Mouse (Mus musculus): ENCODE results near the gene Pdilt.

The Pdilt gene

GRCm38 (mm10) chr7:119511143-119511542 is 12.1 kb downstream of the Pdilt start:
- DNase-seq (ENCODE audit: low spot score): no peak

DNA sequence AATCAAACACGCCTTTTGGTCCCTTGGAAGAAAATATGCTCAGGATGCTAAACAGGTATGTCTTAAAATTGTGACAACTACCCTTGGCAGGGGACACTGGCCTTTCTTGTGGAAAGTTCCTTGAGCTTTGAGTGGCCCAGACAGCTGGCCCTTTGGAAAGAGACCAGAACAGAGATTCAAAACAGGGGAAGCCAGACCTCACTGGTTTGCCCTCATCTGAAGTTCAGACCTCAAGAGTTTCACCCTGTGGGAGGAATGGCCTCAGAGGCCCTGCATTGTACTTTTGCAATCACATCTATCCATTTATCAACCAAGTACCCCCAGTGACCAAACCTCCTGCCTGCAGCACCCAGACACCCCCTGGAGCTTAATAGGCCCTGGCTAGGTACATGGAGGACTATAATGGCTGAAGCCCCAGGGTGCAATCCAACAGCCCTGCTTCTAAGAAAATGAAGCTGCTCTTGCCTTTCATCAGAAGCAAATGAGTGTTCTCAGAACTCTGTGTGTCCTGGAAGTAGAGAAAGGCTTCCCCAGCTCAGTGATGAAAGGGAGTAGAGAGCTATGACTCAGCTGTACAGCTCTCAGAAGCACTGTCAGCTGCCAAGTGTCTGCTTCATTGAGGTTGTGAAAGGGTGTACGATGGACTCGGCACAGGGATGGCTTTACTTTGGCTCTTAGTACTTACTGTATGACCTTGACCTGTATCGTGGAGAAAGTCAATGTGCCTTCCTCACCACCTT is 33.1 kb downstream of the Pdilt start:
- DNase-seq (ENCODE audit: low spot score): no peak

DNA sequence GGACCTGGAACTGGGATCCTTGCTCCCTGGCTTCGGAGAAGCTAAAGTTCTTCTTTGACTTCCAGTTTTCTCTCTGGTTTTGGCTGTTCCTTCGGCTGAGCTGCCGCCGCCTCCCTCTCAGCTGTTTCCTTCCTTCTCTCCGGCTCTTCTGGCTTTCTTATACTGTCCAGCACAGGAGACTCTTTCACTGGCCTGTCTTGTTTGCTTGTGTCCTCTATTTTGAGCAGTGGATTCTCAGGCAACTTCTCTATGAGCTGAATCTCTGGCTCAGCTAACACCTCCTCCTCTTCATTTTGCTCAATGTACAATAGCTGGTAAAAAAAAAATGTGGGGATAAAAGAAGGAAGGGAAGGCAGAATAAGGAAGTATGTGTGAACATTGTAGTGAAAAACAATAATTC is 36.6 kb downstream of the Pdilt start:
- no peak for DNase-seq (ENCODE audit: low spot score)

DNA sequence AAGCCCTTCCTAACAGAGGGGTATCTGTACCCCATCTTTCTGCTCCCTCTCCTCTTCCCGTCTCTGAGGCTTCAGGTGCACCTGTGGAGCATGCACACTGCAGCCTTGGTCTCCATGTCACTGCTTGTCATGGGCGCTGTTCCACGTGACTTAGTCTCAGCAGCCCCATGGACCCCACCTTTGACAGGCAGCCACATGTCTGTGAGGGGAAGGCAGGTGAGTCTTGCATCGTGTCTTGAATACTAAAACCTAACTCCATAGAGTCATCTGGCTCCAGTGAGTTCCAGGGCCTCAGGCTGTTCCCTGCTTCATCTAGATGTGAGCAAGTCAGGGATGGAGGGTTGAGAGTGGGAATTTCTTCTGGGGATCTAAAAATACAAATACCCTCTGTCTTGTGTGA is 39.1 kb downstream of the Pdilt start:
- DNase-seq (ENCODE audit: low spot score): no peak

DNA sequence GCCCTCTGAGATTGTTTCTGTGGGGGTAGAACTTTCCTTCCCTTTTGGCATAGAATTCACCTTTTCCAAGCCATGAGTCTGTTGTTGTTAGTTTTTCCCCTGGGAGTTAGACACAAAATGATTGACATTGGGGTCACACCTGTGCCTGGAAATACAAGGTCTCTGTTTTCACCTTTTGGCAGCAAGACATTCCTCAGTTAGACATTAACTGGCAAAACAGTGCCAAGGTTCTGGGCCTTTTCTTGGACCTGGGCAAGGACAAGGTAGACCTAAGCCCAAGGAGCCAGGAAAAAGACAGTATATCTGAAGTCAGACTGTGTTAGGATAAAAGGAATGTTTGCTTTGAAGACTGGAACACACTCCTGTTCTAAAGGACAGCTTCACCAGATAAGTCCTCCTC is 44.0 kb downstream of the Pdilt start, which contains the start of gene Umod:
Umod (minus strand) TSS at position 27 of the 400 bp plus-strand sequence.
- no peak for DNase-seq (ENCODE audit: low spot score)

DNA sequence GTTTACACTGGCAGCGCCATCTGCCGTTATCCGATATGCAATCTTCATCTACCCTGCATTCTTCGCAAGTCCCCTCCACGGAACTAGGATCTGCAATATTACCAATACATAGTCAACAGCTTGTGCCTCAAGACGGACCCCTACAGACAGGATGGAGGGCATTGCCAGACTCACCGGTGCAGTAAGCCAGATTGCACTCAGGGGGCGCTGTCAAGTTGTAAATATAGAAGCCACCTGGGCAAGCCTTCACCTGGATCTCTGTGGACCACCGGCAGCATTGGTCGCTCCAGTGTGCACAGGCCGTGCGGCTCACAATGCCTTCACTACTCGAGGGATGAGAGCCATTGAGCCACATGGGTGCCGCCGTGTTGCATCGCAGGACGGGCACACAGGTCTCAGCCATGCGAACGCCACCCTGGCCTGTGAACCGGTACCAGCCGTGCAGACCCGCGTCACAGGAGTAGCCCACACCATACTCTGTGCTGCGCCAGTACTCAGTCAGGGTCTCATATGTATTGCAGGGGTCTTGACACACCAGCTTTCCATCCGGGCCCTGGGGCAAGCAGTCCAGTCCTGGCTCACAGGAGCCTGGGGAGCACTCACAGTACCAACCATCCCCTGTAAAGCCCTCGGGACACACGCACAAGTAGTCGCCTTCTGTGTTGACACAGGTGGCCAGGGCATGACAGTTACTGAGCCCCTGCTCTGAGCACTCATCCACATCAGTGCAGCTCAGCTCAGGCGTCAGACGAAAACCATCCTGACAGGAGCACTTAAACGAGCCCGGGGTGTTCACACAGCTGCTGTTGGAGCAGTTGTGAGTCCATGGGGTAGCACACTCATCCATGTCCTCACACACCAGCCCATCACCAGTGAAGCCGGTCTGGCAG is 46.5 kb downstream of the Pdilt start:
- DNase-seq (ENCODE audit: low spot score): peak; percentile 44

GRCm38 (mm10) chr7:119459185-119459584 is 64.1 kb downstream of the Pdilt start, which contains the start of gene Gp2:
Gene Gp2, minus strand, starts transcription at chr7:119459285.
- no peak for DNase-seq (ENCODE audit: low spot score)

DNA sequence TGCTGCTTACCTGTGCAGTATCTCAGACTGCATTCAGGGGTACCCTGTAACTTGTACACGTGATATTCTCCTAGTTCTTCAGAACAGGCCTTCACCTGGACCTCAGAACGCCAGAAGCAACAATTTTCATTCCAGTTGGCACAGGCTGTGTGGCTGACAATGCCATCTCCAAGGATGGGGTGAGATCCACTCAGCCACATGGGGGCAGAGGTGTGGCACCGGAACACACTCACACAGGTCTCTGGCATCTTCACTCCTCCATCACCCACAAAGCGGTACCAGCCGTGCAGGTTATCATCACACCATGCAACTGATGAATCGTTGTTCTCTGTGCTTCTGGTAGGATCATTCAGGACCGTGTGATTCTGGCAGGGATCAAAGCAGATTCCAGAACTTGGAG is 69.1 kb downstream of the Pdilt start:
- no peak for DNase-seq (ENCODE audit: low spot score)

DNA sequence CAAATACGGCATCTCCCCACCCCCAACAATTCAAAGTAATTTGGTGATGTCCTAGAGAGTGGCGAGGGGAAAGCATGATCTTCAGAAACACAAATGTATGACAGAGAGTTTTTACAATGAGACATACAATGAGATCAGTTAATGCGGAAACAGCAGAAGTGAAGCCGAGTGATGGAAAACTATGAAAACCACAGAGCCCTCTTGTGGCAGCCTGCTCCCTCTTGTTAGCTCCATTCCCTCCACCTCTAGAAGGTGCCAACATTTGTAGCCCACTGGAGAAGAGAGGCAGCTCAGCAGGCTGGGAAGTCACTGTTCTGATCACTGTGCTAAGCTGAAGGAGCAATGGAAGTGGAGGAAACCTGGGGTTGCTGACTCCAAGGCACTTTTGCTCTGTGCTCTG is 79.4 kb downstream of the Pdilt start:
- peak; percentile 12 for DNase-seq (ENCODE audit: low spot score)

DNA sequence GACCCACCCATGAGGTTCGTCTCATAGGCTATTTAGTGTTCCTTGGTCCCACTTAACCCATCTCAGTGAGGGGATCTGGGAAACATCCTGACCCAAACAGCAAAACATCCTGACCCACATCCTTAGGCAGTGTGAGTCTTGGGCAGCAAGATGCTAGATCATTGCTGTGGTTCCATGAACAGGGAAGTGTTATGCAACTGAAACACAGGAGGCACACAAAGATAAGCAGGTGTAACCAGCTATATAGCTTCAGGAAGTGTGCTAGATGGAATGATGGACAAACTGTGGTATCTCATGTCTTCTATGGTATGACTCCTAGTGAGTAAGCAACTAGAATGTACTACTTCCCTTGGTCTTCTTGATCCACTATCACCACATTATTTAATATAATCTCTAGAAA is 81.4 kb downstream of the Pdilt start:
- no peak for DNase-seq (ENCODE audit: low spot score)

Measured in retina, embryonic 14.5 days (tissue).